Comparison of ENCODE assay signal across 9 mouse cellular contexts in genomic region chr3:95959082-95959481, GRCm38 (mm10). TPM values are rescaled to one million over a fixed set of nuclear protein-coding genes. Genes with fewer than 3 reads are reported as not detected.
DNase-seq lines count a peak whose midpoint lies in the region; ATAC-seq lines count a peak whose summit lies in the region.
"Had no signal": no experiment of that assay in that cellular context is flagged by ENCODE, and none has a peak within 500 bp of the region (broad histone marks: within the 10 kb centered on the region; RNA-seq: fewer than 3 reads in every experiment).

No protein-coding gene starts in this region.

- peak; percentile 52 for DNase-seq in embryo, embryonic 10 days (ENCODE audit: low spot score)
- DNase-seq in embryo, embryonic 9.5 days (ENCODE audit: extremely low spot score), result no peak
- DNase-seq in liver, result peak; percentile 25
- peak; percentile 66 for DNase-seq in c-Kit-positive CD71-negative TER-119-negative erythroid progenitor cells, embryonic 14.5 days (ENCODE audit: low read depth)
- peak; percentile 62 for DNase-seq in retina, postnatal 1 day
- no peak for DNase-seq in gastrocnemius, postnatal 10 days
- DNase-seq in cerebellum, postnatal 25 days, result no peak

- no peaks in the 10 kb centered on the region for H3K36me3 ChIP-seq in liver, embryonic 12.5 days
- H3K36me3 ChIP-seq: midbrain, embryonic 12.5 days had no signal

- H3K4me1 ChIP-seq in liver, embryonic 12.5 days, result peaks cover 38% of the 10 kb centered on the region
- H3K4me1 ChIP-seq: midbrain, embryonic 12.5 days had no signal

- ATAC-seq in liver, embryonic 12.5 days, result no peak

- no peak overlapping the region for H3K27ac ChIP-seq in liver, embryonic 12.5 days
- H3K27ac ChIP-seq: midbrain, embryonic 12.5 days had no signal

- no peak overlapping the region for H3K4me3 ChIP-seq in liver, embryonic 12.5 days
- H3K4me3 ChIP-seq: midbrain, embryonic 12.5 days had no signal

- H3K9me3 ChIP-seq in liver, embryonic 12.5 days (replicated peaks), result no peaks in the 10 kb centered on the region
- H3K9me3 ChIP-seq: midbrain, embryonic 12.5 days had no signal

- no peak overlapping the region for H3K9ac ChIP-seq in liver, embryonic 12.5 days
- H3K9ac ChIP-seq: midbrain, embryonic 12.5 days had no signal

- 0 out of 2 replicates have a peak, but pooled peaks cover 9% of the 10 kb centered on the region for H3K27me3 ChIP-seq in liver, embryonic 12.5 days (replicated peaks)
- H3K27me3 ChIP-seq: midbrain, embryonic 12.5 days had no signal

- no peak overlapping the region for H3K4me2 ChIP-seq in liver, embryonic 12.5 days
- H3K4me2 ChIP-seq: midbrain, embryonic 12.5 days had no signal

- 62% methylated on average over 5 of the region's 5 CpGs for WGBS in liver, embryonic 12.5 days (ENCODE audit: insufficient replicate concordance)

RNA-seq across cellular contexts. Expression of gene Anp32e, which starts 30.0 kb away (rescaled TPM):
- 185 and 198 TPM in 2 replicates for polyA plus RNA-seq in liver, embryonic 12.5 days (2016; fragmentation: Nextera tagmentation; extraction: Ambion mirVana)
- total RNA-seq in gastrocnemius, postnatal 10 days (2021), result 100 to 1,000 TPM in 1 of 2 experiments, 10 to 100 TPM in 1; 87.3 to 101 TPM

RNA-seq across cellular contexts. Expression of gene Plekho1, which starts 36.7 kb away (rescaled TPM):
- 9.4 and 10.4 TPM in 2 replicates for polyA plus RNA-seq in liver, embryonic 12.5 days (2016; fragmentation: Nextera tagmentation; extraction: Ambion mirVana)
- total RNA-seq in gastrocnemius, postnatal 10 days (2021), result 10 to 100 TPM; 56.2 to 67.9 TPM

RNA-seq across cellular contexts. Expression of gene Car14, which starts 54.6 kb away (rescaled TPM):
- 10.3 and 10.6 TPM in 2 replicates for polyA plus RNA-seq in liver, embryonic 12.5 days (2016; fragmentation: Nextera tagmentation; extraction: Ambion mirVana)
- 10 to 100 TPM; 49.1 to 56.9 TPM for total RNA-seq in gastrocnemius, postnatal 10 days (2021)

Comparison
In these comparisons a context has a peak if more than half of its experiments do, and no peak if none do; other contexts are left out.
1. DNase-seq: peak in embryo, embryonic 10 days (single experiment), liver (single experiment), c-Kit-positive CD71-negative TER-119-negative erythroid progenitor cells, embryonic 14.5 days (single experiment) and retina, postnatal 1 day (single experiment); none in embryo, embryonic 9.5 days (single experiment), gastrocnemius, postnatal 10 days (single experiment) and cerebellum, postnatal 25 days (0 of 2).